Mouse (Mus musculus) lung, postnatal 10 days (tissue): ENCODE results near the gene 1700067K01Rik.

Experiments
- DNase-seq: peaks from one replicate; pipeline ENCODE4 v3.0.0; 2021

The 1700067K01Rik gene

GRCm38 (mm10) chr8:84012499-84013165 lies 11.3 kb downstream of the 1700067K01Rik start:
- no peak for DNase-seq

GRCm38 (mm10) chr8:84015833-84016232 lies 14.5 kb downstream of the 1700067K01Rik start:
- DNase-seq, result no peak

- no peak for DNase-seq
Measured at GRCm38 (mm10) chr8:84019738-84020137, 18.4 kb downstream of the 1700067K01Rik start.

- peak; percentile 21 for DNase-seq
Measured at GRCm38 (mm10) chr8:84021096-84021495, 19.8 kb downstream of the 1700067K01Rik start, which contains the start of gene Palm3. Gene Palm3, plus strand, starts transcription at chr8:84021471.

DNA sequence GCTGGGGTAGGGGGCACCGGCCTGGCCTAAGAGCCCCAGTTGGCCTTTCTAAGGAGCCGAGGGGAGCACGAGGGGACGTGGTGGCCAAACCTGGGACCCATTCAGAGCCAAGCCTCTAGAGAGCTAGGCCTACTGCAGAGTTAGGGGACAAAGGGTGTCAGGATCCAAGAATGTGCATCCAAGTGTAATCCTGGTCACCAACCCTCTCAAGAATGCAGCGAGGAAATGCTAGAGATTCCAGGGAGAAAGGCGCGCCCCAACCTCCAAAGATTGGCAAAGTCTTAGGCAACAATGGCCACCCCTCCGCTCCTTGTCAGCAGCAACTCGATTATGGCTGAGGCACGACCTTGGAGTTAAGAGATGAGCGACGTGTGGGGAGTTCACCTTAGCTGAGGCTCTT lies 20.3 kb downstream of the 1700067K01Rik start:
- DNase-seq, result peak; percentile 32

DNA sequence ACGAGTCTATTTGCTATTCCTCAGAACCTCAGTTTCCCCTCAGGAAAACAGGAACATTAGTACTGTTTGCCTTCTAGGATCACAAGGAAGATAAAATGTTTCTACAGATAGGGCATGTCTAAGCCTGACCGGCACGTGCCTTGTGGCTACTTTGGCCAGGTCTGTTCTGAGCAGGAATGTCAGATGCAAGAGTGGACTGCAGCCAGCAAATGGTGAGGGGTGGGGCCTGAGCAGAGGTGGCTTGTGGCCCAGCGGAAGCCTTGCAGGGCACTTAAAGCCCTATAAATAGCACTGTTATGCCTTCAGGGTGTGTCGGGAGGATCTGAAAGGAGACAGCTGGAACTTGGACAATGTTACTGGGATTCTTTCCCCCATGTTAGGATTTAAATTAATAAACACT lies 21.8 kb downstream of the 1700067K01Rik start:
- DNase-seq, result peak; percentile 83

DNA sequence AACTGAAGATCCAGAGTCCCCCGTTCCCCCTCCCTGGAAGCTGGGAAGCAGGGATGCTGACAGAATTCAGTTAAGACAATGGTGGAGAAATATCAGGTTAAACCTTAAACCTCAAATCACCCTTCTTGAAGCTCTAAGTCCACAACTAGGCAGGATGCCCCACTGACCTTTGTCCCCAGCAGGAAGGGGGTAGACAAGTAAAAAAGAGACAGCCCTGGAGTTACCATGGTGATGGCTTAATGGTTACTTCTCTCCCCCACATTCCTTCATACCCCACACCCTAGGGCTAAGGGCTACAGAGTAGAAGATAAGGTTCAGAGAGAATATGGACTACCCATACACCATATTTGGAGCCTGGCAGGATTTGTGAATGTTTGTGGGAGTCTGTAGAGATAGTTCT lies 22.3 kb downstream of the 1700067K01Rik start:
- DNase-seq, result no peak

- peak; percentile 72 for DNase-seq
Measured at GRCm38 (mm10) chr8:84024171-84024570, 22.9 kb downstream of the 1700067K01Rik start.

DNA sequence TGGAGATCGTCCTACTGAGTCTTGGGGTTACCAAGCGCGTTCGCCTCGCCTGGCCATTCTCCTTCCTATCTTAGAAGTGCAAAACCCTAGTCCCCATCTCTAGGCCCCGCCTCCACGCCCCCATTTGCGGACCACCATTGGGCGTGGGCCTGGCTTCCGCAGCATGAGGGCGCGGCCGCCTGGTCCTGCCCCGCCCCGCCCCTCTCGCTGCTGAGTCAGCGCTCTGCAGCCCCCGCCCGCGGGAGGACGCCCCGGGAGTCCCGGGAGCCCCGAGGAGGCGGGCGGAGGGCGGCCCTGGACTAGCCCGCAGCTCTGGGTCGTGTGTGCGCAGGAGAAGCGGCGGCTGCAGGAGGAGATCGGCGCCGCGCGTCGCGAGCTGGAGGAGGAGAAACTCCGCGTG lies 24.6 kb downstream of the 1700067K01Rik start:
- DNase-seq, result peak; percentile 62

GRCm38 (mm10) chr8:84027449-84027848 lies 26.1 kb downstream of the 1700067K01Rik start:
- DNase-seq, result peak; percentile 47

GRCm38 (mm10) chr8:84029272-84029671 lies 28.0 kb downstream of the 1700067K01Rik start:
- DNase-seq, result no peak

- DNase-seq, result no peak
Measured at GRCm38 (mm10) chr8:84032777-84033176, 31.5 kb downstream of the 1700067K01Rik start.

- no peak for DNase-seq
Measured at GRCm38 (mm10) chr8:84038015-84038414, 36.7 kb downstream of the 1700067K01Rik start.

- DNase-seq, result peak; percentile 85
Measured at GRCm38 (mm10) chr8:84039050-84039449, 37.7 kb downstream of the 1700067K01Rik start.

DNA sequence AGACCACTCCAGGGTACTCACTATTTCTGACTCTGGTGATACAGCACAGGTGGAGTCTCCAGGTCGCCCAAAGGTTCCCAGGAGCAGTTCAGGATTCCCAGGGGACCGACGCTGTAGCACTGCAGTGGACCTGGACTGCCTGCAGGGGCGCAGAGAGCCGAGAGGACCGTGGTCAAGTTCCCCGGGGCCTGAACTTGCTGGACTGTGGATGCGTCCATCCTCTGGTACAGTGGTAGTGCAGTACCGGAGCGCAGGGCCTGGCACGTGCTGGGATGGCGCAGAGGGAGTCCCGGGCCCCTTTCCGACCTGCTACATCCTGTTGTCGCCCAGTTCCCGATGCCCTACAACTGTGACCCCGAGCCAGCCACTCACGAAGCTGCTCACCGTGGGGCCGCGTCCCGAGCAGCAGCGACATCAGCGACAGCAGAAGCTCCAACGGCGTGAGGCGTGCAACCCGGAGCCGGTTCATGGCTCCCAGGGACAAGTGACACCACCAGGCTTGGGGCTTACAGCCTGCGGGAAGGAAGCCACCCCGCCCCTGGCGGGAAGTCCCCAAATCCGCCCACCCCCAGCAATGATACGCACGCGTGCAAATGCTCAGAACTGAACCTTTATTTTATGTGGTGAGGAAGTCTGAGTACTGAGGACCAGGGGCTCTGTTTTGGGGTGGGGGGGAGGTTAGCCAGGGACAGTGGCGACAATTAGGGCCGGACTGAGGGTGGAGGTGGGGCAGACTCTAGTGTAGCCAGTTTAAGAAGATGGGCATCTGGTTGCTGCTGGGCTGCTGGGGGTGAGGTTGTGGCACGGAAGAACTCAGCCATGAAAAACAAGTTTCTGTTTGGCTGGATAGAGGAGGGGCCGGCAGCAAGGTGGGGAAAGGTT lies 41.0 kb downstream of the 1700067K01Rik start, which contains the start of gene Il27ra:
Il27ra (minus strand) TSS at position 524 of the 882 bp plus-strand sequence.
- DNase-seq, result peak; percentile 84

GRCm38 (mm10) chr8:84042948-84043342 lies 41.6 kb downstream of the 1700067K01Rik start:
- peak; percentile 52 for DNase-seq

- no peak for DNase-seq
Measured at GRCm38 (mm10) chr8:84044103-84044502, 42.8 kb downstream of the 1700067K01Rik start.

DNA sequence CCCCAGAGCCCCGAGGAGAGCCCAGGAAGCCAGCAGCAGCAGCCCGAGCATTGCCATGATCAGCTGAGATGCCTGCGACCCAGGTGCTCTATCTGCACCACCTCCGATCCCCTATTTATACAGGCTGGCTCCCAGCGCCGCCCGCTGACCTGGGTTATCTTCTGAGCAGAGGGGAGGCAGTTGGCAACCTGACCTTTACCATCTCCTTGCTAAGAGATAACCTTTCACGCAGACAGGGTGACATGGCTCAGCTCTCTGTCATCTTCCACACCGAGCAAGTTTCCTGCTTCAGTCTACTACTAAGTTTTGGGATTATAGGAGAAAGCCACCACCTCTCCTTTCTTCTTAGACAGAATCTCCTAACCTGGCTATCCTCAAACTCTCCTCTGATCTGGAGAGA lies 43.6 kb downstream of the 1700067K01Rik start, which contains the start of gene Rln3:
Rln3 (minus strand) TSS at position 101 of the 400 bp plus-strand sequence.
- no peak for DNase-seq

DNA sequence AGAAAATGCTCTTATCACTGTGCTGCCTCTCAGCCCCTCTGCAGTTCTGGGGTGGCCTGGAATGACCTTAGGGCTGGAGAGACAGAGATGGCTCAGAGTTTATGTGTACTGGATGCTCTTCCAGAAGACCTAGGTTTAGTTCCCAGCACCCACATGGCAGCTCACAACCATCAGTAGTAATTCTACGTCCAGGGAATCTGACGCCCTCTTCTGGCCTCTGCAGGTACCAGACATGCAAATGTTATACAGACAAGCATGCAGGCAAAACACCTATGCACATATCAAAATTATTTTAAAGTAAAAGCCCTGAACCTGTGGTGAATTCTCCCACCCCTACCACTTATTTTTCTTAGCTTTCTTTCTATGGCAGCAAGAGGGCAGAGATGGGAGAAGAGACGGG lies 45.2 kb downstream of the 1700067K01Rik start:
- no peak for DNase-seq

- DNase-seq, result no peak
Measured at GRCm38 (mm10) chr8:84048171-84048570, 46.9 kb downstream of the 1700067K01Rik start.

- DNase-seq, result no peak
Measured at GRCm38 (mm10) chr8:84052746-84053145, 51.4 kb downstream of the 1700067K01Rik start.

DNA sequence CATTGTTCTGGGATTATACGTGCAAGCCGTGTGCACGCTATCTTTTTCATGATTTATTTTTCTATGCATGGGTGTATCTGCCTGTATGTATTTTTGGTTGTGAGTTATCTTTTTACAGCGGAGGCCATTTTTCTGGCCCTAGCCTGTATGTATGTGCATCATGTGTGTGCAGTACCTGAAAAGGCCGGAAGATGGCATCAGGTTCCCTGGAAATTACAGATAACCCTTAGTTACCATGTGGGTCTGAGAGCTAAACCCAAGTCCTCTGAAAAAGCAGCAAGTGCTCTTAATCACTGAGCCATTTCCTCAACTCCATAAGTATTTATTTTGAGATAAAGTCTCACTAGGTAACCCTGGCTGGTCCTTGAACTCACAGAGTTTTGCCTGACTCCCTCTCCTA lies 51.9 kb downstream of the 1700067K01Rik start:
- DNase-seq, result no peak
